Mouse (Mus musculus): ENCODE results near the gene Mxra7.

GRCm38 (mm10) chr11:116840748-116841147 is 12.9 kb upstream of the Mxra7 start:
- no peak for TF ChIP-seq EP300 (optimal IDR thresholded peaks at IDR 0.05)
- peak; percentile 25; the same call in 1 of the 2 replicates for TF ChIP-seq CTCF (IDR thresholded peaks at IDR 0.05; ENCODE audit: low read depth)
